Mouse (Mus musculus) embryonic facial prominence, embryonic 12.5 days (tissue): ENCODE measurements around the gene Mylk. TPM values are rescaled to one million over a fixed set of nuclear protein-coding genes. Genes with fewer than 3 reads are reported as not detected.
A peak's percentile ranks its signal among the peaks of the same experiment; 100 is the strongest.

Source experiments
- ATAC-seq: fragments of 200-750 bp; cut with Nextera tagmentation; 2 replicates; pipeline ENCODE4 v1.8.0; 2017; ENCODE audit not compliant: insufficient number of reproducible peaks, insufficient read depth, low FRiP score, low TSS enrichment
- H3K27ac ChIP-seq: fragments of 300-500 bp; sonication (generic); 2 replicates; pipeline ENCODE4 v1.5.1; 2016; ENCODE audit warnings: mild to moderate bottlenecking
- H3K27me3 ChIP-seq: fragments of 300-500 bp; sonication (generic); 2 replicates; pipeline ENCODE4 v1.6.1; 2016; ENCODE audit warnings: mild to moderate bottlenecking, moderate library complexity
- H3K36me3 ChIP-seq: fragments of 300-500 bp; sonication (generic); 2 replicates; pipeline ENCODE4 v1.6.1; 2016; ENCODE audit warnings: mild to moderate bottlenecking
- H3K4me1 ChIP-seq: fragments of 300-500 bp; sonication (generic); 2 replicates; pipeline ENCODE4 v1.6.1; 2016
- H3K4me2 ChIP-seq: fragments of 300-500 bp; sonication (generic); replicated peaks from 2 replicates; pipeline ENCODE4 v1.6.1; 2016; ENCODE audit warnings: mild to moderate bottlenecking, moderate library complexity
- H3K4me3 ChIP-seq: fragments of 300-500 bp; sonication (generic); 2 replicates; pipeline ENCODE4 v1.5.1; 2016; ENCODE audit warnings: mild to moderate bottlenecking
- H3K9ac ChIP-seq: fragments of 300-500 bp; sonication (generic); 2 replicates; pipeline ENCODE4 v1.6.1; 2016; ENCODE audit warnings: mild to moderate bottlenecking, moderate library complexity
- H3K9me3 ChIP-seq: fragments of 300-500 bp; sonication (generic); 2 replicates; pipeline ENCODE4 v1.6.1; 2016; ENCODE audit warnings: mild to moderate bottlenecking, moderate library complexity
- WGBS: fragments of 180-500 bp; shearing (Covaris S2); methylation state at CpG from one replicate; pipeline ENCODE4 v1.1.7; 2016; 5-methylcytosine and 5-hydroxymethylcytosine counted together
- polyA plus RNA-seq: library from polyadenylated mRNA; unstranded; fragments of >200 nt; fragmentation: Nextera tagmentation; extraction: Ambion mirVana; gene quantifications from 2 replicates; pipeline ENCODE4 v1.2.1, GENCODE M21; 2016

The Mylk gene
- polyA plus RNA-seq, 1 experiment from 2014 or later, result 9.0 TPM

DNA sequence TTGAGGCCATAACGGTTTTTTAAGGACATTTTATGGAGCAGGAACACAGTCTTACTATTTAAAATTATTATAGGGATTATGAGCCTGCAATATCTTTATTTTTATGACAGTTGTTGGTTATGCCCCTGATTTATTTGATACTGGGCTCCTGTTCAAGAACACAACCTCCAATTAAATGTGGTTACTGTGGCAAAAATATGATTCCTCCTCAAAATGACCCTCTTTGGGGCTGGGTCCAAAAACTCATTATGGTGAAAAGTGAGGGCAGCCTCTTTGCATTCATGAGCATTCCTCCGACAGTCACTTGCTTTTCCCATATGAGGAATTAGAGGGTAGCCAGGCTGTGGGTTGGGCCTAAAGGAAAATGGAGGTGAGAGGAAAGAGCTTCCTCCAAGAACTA lies 110.7 kb downstream of the Mylk start:
- Histone ChIP-seq H3K4me3 (no peak overlapping the region), H3K4me2 (no peak overlapping the region), H3K9ac (no peak overlapping the region), H3K9me3 (no peaks in the 10 kb centered on the region), H3K27ac (no peak overlapping the region), H3K36me3 (no peaks in the 10 kb centered on the region), H3K4me1 (no peaks in the 10 kb centered on the region), H3K27me3 (no peaks in the 10 kb centered on the region)
- 78% methylated on average over 2 of the region's 2 CpGs for WGBS
- no peak for ATAC-seq

DNA sequence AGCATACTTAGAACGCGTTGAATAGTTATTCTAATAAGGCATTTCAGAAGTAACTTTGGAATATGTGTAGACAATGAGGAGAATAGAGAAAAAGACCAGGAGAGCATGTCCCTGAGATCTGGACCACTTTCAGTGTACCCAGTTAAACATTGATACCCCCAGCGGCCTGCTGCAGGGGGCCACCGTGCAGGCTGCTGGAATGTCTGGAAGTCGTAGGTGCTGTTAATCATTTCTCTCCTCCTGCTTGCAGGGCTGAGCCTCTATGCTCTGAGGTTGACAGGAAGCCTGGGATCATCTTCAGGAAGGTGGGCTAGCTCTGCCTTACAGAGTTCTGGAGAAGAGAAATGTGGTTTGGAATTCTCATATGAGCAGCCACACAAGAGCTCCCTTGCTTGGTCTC lies 112.6 kb downstream of the Mylk start:
- Histone ChIP-seq H3K4me1 (no peaks in the 10 kb centered on the region), H3K4me3 (no peak overlapping the region), H3K4me2 (no peak overlapping the region), H3K27me3 (no peaks in the 10 kb centered on the region), H3K36me3 (no peaks in the 10 kb centered on the region), H3K9ac (no peak overlapping the region), H3K9me3 (no peaks in the 10 kb centered on the region), H3K27ac (no peak overlapping the region)
- WGBS, result 74% methylated on average over 5 of the region's 5 CpGs
- ATAC-seq, result no peak

DNA sequence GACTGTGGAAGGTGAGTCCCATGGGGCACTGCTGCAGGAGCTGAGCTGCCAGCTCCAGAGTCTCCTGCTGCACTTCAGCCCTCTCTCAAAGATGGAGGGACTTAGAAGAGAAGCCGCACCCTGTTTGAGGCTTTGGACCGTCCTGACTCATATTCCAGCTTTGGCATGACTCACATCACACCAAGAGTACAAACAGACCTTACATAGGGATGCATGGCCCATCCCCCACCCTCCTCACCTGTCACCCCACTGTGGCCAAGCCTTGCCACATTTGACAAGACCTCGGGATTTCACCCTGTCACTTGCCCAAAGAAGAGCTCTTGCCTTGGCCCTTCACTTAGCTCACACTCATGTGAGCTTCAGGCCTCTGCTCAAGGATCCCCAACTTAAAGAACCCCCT lies 115.8 kb downstream of the Mylk start:
- Histone ChIP-seq H3K4me1 (no peaks in the 10 kb centered on the region), H3K9me3 (no peaks in the 10 kb centered on the region), H3K4me2 (no peak overlapping the region), H3K9ac (no peak overlapping the region), H3K27ac (no peak overlapping the region), H3K36me3 (no peaks in the 10 kb centered on the region), H3K4me3 (no peak overlapping the region), H3K27me3 (no peaks in the 10 kb centered on the region)
- ATAC-seq, result no peak
- 82% methylated on average over 3 of the region's 3 CpGs for WGBS

DNA sequence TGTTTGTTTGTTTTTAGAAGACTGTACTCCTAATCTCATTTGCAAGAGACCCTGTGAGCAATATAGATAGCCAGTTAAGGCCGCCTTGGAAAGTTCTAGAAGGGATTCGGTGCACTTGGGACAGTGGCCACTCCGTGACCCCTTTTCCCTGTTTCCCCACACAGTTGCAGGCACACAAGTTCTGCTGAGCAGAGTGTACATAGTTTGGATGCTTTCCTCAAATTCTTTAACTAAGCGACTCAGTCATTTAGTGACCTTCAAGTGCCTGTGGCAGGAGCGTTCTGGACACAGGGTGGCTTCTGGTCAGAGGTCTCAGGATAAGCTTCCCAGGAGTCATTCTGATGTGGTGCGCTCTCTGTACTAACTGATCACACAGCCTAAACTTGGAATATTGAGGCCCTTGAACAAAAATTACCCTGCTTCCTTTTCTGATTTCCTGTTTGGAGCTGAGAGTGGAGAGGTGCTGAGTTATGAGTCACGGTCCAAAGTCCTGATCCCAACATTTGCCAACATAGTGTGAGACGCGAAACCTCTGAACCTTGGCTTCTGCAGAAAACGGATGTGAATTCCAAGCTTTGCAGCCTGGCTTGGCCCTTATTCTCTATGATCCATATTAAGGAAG lies 116.8 kb downstream of the Mylk start:
- H3K27me3 ChIP-seq, result no peaks in the 10 kb centered on the region
- H3K4me3 ChIP-seq, result no peak overlapping the region
- WGBS, result 74% methylated on average over 10 of the region's 10 CpGs
- H3K9me3 ChIP-seq, result no peaks in the 10 kb centered on the region
- H3K36me3 ChIP-seq, result no peaks in the 10 kb centered on the region
- ATAC-seq, result no peak
- no peaks in the 10 kb centered on the region for H3K4me1 ChIP-seq
- no peak overlapping the region for H3K9ac ChIP-seq
- no peak overlapping the region for H3K4me2 ChIP-seq
- H3K27ac ChIP-seq, result no peak overlapping the region

DNA sequence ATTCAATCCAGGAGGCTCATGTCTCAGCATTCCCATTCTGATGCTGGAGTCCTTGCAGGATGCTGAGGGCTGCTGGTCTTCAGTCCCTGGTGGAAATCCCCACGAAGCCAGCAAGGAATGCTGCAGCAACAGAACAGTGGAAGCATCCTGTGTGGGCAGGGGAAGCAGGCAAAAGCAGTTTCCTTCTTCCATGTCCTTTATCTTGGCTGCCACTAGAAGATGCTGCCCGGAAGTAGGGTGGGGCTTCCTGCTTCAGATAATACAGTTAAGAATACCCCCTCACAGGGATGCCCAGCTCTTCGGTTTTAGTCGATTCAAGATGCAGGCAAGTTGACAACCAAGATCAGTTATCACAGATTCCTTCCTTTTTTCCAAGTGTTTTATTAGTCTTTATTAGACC lies 120.4 kb downstream of the Mylk start:
- WGBS, result 87% methylated on average over 4 of the region's 4 CpGs
- H3K4me2 ChIP-seq, result no peak overlapping the region

DNA sequence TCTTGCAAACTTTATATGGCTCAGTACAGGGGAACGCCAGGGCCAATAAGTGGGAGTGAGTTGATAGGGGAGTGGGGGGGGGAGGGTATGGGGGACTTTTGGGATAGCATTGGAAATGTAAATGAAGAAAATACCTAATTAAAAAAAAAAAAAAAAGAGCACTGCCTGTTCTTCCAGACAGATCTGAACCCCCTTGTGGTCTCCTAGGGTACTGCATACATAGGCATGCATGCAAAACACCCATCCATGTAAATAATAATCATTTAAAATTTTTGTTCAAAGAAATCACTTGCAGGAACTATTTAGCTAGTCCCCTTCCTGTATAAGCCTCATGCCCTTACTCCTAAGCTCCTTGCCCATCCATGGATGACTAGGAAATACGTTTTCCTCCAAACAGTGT lies 122.2 kb downstream of the Mylk start:
- no peaks in the 10 kb centered on the region for H3K27me3 ChIP-seq
- WGBS, result 91% methylated on average over 2 of the region's 2 CpGs

More for the DNA sequence above, 120.4 kb downstream of the Mylk start:
- H3K4me1 ChIP-seq, result 0 out of 2 replicates have a peak, but pooled peaks cover 2% of the 10 kb centered on the region
- H3K27me3 ChIP-seq, result no peaks in the 10 kb centered on the region
- no peak overlapping the region for H3K9ac ChIP-seq
- no peaks in the 10 kb centered on the region for H3K36me3 ChIP-seq
- no peak for ATAC-seq
- H3K9me3 ChIP-seq, result no peaks in the 10 kb centered on the region
- no peak overlapping the region for H3K4me3 ChIP-seq
- no peak overlapping the region for H3K27ac ChIP-seq

DNA sequence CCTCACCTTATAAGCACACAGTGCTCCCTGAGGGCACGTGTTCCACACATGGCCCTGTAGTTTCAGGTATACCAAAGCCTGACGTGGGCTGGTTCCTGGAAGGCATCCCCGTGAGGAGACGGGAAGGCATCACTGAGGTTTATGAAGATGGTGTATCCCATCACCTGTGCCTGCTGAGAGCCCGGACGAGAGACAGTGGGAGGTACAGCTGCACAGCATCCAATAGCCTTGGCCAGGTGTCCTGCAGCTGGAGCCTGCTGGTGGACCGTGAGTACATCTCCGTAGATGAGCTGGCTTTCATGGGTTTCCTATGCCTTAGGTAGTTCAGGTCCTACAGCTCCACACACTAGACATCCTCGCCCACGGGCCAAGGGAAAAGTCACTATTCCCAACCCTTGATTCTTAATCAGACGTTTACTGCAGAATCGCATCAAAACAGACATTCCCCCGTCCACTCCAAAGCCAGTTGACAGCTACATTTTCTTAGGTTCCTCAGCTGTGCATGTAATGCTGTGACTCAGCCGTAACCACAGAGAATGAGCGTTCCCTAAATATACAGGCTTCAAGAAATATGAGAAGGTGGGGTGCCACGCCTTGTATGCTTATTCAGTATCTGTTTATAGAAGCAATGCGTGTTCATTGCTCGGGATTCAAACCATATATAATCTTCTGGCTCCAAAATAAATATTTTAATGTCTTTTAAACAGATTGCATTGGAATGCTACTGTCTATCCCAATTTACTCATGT lies 135.2 kb downstream of the Mylk start:
- H3K9ac ChIP-seq, result no peak overlapping the region
- no peaks in the 10 kb centered on the region for H3K9me3 ChIP-seq
- no peaks in the 10 kb centered on the region for H3K36me3 ChIP-seq
- 81% methylated on average over 18 of the region's 18 CpGs for WGBS
- H3K4me1 ChIP-seq, result peaks cover 4% of the 10 kb centered on the region; the same call in 1 of the 2 replicates
- 0 out of 2 replicates have a peak, but pooled peaks have one; percentile 15 for ATAC-seq
- no peak overlapping the region for H3K4me3 ChIP-seq
- H3K27ac ChIP-seq, result no peak overlapping the region
- H3K27me3 ChIP-seq, result no peaks in the 10 kb centered on the region
- no peak overlapping the region for H3K4me2 ChIP-seq

More for the DNA sequence above, 122.2 kb downstream of the Mylk start:
- Histone ChIP-seq H3K27ac (no peak overlapping the region), H3K9me3 (no peaks in the 10 kb centered on the region), H3K4me2 (no peak overlapping the region), H3K9ac (no peak overlapping the region), H3K4me1 (0 out of 2 replicates have a peak, but pooled peaks cover 2% of the 10 kb centered on the region), H3K4me3 (no peak overlapping the region), H3K36me3 (no peaks in the 10 kb centered on the region)
- no peak for ATAC-seq

DNA sequence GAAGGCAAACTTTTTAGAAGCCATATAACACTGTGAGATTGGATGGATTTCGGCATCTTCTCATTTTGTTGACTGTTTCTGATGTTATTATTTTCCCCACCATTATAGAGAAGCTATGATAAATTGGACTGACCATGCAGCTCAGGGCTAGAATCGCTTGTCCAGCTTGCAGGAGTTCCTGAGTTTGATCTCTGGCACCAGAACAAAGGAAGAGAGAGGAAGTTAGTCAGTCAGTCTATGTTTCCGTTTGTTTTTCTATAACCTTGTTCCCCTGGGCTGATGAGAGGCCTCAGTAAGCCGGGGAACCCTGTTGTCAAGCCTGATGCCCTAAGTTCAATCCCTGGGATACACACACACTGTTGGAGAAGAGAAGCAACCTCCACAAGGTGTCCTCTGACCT lies 135.8 kb downstream of the Mylk start:
- Histone ChIP-seq H3K4me3 (no peak overlapping the region), H3K36me3 (no peaks in the 10 kb centered on the region), H3K9ac (no peak overlapping the region), H3K27ac (no peak overlapping the region), H3K9me3 (no peaks in the 10 kb centered on the region), H3K4me1 (peaks cover 4% of the 10 kb centered on the region; the same call in 1 of the 2 replicates), H3K27me3 (no peaks in the 10 kb centered on the region), H3K4me2 (no peak overlapping the region)
- 75% methylated on average over 4 of the region's 4 CpGs for WGBS
- ATAC-seq, result no peak

DNA sequence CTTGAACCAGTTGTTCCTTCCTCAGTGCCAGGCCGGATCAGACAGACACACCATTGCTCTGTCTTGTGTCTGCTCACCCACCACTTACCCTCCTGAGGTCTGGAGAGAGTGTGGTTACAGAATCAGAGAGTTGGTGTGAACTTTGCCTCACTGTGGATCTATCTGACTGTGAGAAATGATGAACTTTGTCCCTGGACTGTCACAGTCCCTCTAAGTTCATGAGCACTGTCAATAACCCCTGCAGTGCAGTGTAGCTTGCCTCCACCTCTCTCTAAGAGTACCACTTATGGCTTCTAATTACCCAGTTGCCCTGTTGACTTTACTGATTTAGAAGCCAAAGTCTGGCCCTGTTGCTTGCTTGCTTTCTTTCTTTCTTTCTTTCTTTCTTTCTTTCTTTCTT lies 142.0 kb downstream of the Mylk start:
- ATAC-seq, result no peak
- 92% methylated on average over 1 of the region's 1 CpGs for WGBS
- Histone ChIP-seq H3K27me3 (no peaks in the 10 kb centered on the region), H3K27ac (no peak overlapping the region), H3K9me3 (no peaks in the 10 kb centered on the region), H3K9ac (no peak overlapping the region), H3K4me2 (no peak overlapping the region), H3K4me3 (no peak overlapping the region), H3K36me3 (no peaks in the 10 kb centered on the region), H3K4me1 (no peaks in the 10 kb centered on the region)

DNA sequence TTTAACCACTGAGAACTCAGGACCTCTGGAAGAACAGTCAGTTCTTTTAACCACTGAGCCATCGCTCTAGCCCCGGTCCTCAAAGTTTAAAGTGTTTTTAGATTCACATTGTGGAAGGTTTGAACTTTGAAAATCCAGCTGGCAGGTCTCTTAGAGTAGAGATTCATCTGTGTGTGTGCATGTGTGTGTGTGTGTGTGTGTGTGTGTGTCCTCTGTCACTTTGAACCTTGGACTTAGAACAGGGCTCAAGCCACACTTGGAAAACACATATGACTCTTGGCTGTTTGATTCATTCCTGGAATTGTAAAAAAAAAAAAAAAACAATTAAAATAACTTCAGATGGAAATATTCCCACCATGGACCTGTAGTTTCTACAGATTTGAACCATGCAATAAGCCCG lies 149.0 kb downstream of the Mylk start:
- Histone ChIP-seq H3K9ac (no peak overlapping the region), H3K4me3 (no peak overlapping the region), H3K36me3 (no peaks in the 10 kb centered on the region), H3K27me3 (no peaks in the 10 kb centered on the region), H3K9me3 (no peaks in the 10 kb centered on the region), H3K4me2 (no peak overlapping the region), H3K4me1 (peaks cover 3% of the 10 kb centered on the region; the same call in 1 of the 2 replicates), H3K27ac (no peak overlapping the region)
- no peak for ATAC-seq
- WGBS, result 95% methylated on average over 3 of the region's 3 CpGs

DNA sequence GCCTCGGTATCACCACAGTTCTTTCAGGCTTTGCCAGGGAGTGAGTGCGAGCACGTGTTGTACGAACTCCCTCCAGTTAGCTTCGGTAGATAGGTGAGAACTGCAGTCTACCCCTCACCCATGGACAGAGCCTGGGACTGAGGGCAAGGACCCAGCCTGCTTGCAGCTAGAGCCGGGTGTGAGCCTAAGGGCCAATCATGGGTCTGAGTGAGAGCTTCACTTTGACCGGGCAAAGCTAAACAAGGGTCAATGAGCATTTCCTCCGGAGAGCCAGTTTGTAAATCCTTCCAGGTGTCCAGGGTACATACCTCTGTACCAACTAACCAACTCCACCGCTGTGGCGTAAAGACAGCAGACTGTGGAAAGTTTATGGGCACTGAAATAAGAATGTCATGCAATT lies 150.9 kb downstream of the Mylk start:
- Histone ChIP-seq H3K4me3 (no peak overlapping the region), H3K9ac (no peak overlapping the region), H3K27ac (no peak overlapping the region), H3K9me3 (no peaks in the 10 kb centered on the region), H3K27me3 (no peaks in the 10 kb centered on the region), H3K4me2 (no peak overlapping the region), H3K4me1 (peaks cover 21% of the 10 kb centered on the region), H3K36me3 (no peaks in the 10 kb centered on the region)
- WGBS, result 75% methylated on average over 10 of the region's 10 CpGs
- ATAC-seq, result no peak

DNA sequence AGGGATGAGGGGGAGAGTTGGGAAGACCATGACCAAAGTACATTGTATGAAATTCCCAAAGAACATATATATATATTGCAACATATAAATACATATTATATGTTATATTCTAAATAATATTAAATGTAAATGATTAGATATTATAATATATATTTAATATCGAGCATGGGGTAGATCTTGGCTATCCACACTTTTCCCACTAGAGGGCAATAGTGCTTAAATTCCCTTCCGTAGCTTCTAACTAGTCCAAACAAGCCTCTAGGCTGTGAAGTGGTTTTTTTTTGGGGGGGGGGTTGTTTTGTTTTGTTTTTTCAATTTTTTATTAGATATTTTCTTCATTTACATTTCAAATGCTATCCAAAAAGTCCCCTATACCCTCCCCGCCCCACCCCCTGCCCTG lies 152.0 kb downstream of the Mylk start:
- H3K27me3 ChIP-seq, result no peaks in the 10 kb centered on the region
- 72% methylated on average over 3 of the region's 3 CpGs for WGBS
- ATAC-seq, result no peak

More for the DNA sequence above, 152.0 kb downstream of the Mylk start:
- peaks cover 21% of the 10 kb centered on the region for H3K4me1 ChIP-seq
- no peaks in the 10 kb centered on the region for H3K9me3 ChIP-seq
- no peak overlapping the region for H3K27ac ChIP-seq
- H3K4me3 ChIP-seq, result no peak overlapping the region
- H3K4me2 ChIP-seq, result no peak overlapping the region
- no peak overlapping the region for H3K9ac ChIP-seq
- H3K36me3 ChIP-seq, result no peaks in the 10 kb centered on the region
